Mouse (Mus musculus) lung, postnatal 0 days (tissue): ENCODE data around the gene Nr1h2. TPM values are rescaled to one million over a fixed set of nuclear protein-coding genes. Genes with fewer than 3 reads are reported as not detected.

ENCODE experiments used
- ATAC-seq: fragments of 200-750 bp; cut with Nextera tagmentation; 2 replicates; pipeline ENCODE4 v1.8.0; 2017; ENCODE audit warnings: moderate library complexity
- DNase-seq: peaks from one replicate; pipeline ENCODE4 v3.0.0-alpha.2; 2016; ENCODE audit warnings: low spot score
- H3K27ac ChIP-seq: fragments of 300-500 bp; sonication (generic); 2 replicates; pipeline ENCODE4 v1.5.1; 2014; ENCODE audit warnings: antibody characterized with exemption, mild to moderate bottlenecking, low read length, mixed read lengths
- H3K27me3 ChIP-seq: fragments of 300-500 bp; sonication (generic); replicated peaks from 2 replicates; pipeline ENCODE4 v1.6.1; 2014; ENCODE audit warnings: low read length, mixed read lengths; ENCODE audit not compliant: insufficient read depth
- H3K36me3 ChIP-seq: fragments of 300-500 bp; sonication (generic); 2 replicates; pipeline ENCODE4 v1.6.1; 2014; ENCODE audit warnings: low read length, mixed read lengths; ENCODE audit not compliant: insufficient read depth
- H3K4me1 ChIP-seq: fragments of 300-500 bp; sonication (generic); 2 replicates; pipeline ENCODE4 v1.6.1; 2014; ENCODE audit warnings: antibody characterized with exemption, low read depth, low read length, mixed read lengths; ENCODE audit not compliant: insufficient read depth
- H3K4me2 ChIP-seq: fragments of 300-500 bp; sonication (generic); replicated peaks from 2 replicates; pipeline ENCODE4 v1.6.1; 2014; ENCODE audit warnings: low read depth, mild to moderate bottlenecking, low read length, moderate library complexity, mixed read lengths
- H3K4me3 ChIP-seq: fragments of 300-500 bp; sonication (generic); 2 replicates; pipeline ENCODE4 v1.5.1; 2014; ENCODE audit warnings: low read depth, low read length
- H3K9ac ChIP-seq: fragments of 300-500 bp; sonication (generic); replicated peaks from 2 replicates; pipeline ENCODE4 v1.6.1; 2014; ENCODE audit warnings: low read depth, mild to moderate bottlenecking
- H3K9me3 ChIP-seq: fragments of 300-500 bp; sonication (generic); 2 replicates; pipeline ENCODE4 v1.6.1; 2016; ENCODE audit warnings: low read length, mixed read lengths
- CTCF ChIP-seq: IDR thresholded peaks from 2 replicates; pipeline ENCODE4 v1.5.1; 2016; ENCODE audit warnings: antibody characterized with exemption, mild to moderate bottlenecking
- EP300 ChIP-seq: IDR thresholded peaks from 2 replicates; pipeline ENCODE4 v1.6.1; 2016; ENCODE audit warnings: antibody characterized with exemption, mild to moderate bottlenecking, control low read depth
- WGBS: fragments of 180-500 bp; shearing (Covaris S2); extraction: QIAGEN DNeasy Blood & Tissue Kit; methylation state at CpG from one replicate; pipeline ENCODE4 v1.1.7; 2014; 5-methylcytosine and 5-hydroxymethylcytosine counted together
- polyA plus RNA-seq: library from polyadenylated mRNA; unstranded; fragments of >200 nt; fragmentation: Nextera tagmentation; extraction: Ambion mirVana; gene quantifications from 2 replicates; pipeline ENCODE4 v1.2.1, GENCODE M21; 2015

The Nr1h2 gene
- polyA plus RNA-seq, 1 experiment from 2014 or later, result 84.3 TPM

- DNase-seq (no peak), ATAC-seq (no peak)
- Histone ChIP-seq H3K9me3 (no peaks in the 10 kb centered on the region), H3K4me2 (no peak overlapping the region), H3K4me1 (no peaks in the 10 kb centered on the region; the same call in 1 of the 2 replicates), H3K27ac (no peak overlapping the region), H3K27me3 (no peaks in the 10 kb centered on the region), H3K36me3 (peaks cover 7% of the 10 kb centered on the region; the same call in 1 of the 2 replicates), H3K9ac (no peak overlapping the region), H3K4me3 (no peak overlapping the region)
- WGBS, result over 99% methylated on average over 3 of the region's 3 CpGs
- TF ChIP-seq CTCF (no peak), EP300 (no peak)
Measured at GRCm38 (mm10) chr7:44546274-44546673, 7.5 kb downstream of the Nr1h2 start.

GRCm38 (mm10) chr7:44543071-44543470 is 10.7 kb downstream of the Nr1h2 start:
- DNase-seq (no peak), ATAC-seq (no peak)
- H3K9ac ChIP-seq, result no peak overlapping the region
- H3K36me3 ChIP-seq, result 0 out of 2 replicates have a peak, but pooled peaks cover 7% of the 10 kb centered on the region
- no peaks in the 10 kb centered on the region for H3K27me3 ChIP-seq
- H3K9me3 ChIP-seq, result no peaks in the 10 kb centered on the region
- H3K4me1 ChIP-seq, result no peaks in the 10 kb centered on the region; the same call in 1 of the 2 replicates
- H3K27ac ChIP-seq, result no peak overlapping the region
- 81% methylated on average over 12 of the region's 12 CpGs for WGBS
- no peak overlapping the region for H3K4me2 ChIP-seq
- no peak overlapping the region for H3K4me3 ChIP-seq
- no peak for TF ChIP-seq EP300
- TF ChIP-seq CTCF, result no peak

GRCm38 (mm10) chr7:44542555-44542954 is 11.2 kb downstream of the Nr1h2 start:
- no peaks in the 10 kb centered on the region for H3K9me3 ChIP-seq
- 0 out of 2 replicates have a peak, but pooled peaks cover 7% of the 10 kb centered on the region for H3K36me3 ChIP-seq
- no peak for ATAC-seq
- H3K9ac ChIP-seq, result no peak overlapping the region
- H3K4me3 ChIP-seq, result no peak overlapping the region
- WGBS, result 92% methylated on average over 11 of the region's 11 CpGs
- no peaks in the 10 kb centered on the region for H3K4me1 ChIP-seq
- H3K4me2 ChIP-seq, result no peak overlapping the region
- H3K27ac ChIP-seq, result no peak overlapping the region
- H3K27me3 ChIP-seq, result no peaks in the 10 kb centered on the region
- TF ChIP-seq EP300 (no peak), CTCF (no peak)
- DNase-seq, result no peak

- Histone ChIP-seq H3K27ac (no peak overlapping the region), H3K27me3 (no peaks in the 10 kb centered on the region), H3K4me3 (no peak overlapping the region), H3K9me3 (no peaks in the 10 kb centered on the region), H3K9ac (no peak overlapping the region), H3K4me2 (no peak overlapping the region), H3K36me3 (0 out of 2 replicates have a peak, but pooled peaks cover 7% of the 10 kb centered on the region), H3K4me1 (no peaks in the 10 kb centered on the region)
- ATAC-seq (no peak), DNase-seq (no peak)
- 88% methylated on average over 41 of the region's 41 CpGs for WGBS
- no peak for TF ChIP-seq CTCF
- TF ChIP-seq EP300, result no peak
Measured at GRCm38 (mm10) chr7:44538756-44539624, 14.8 kb downstream of the Nr1h2 start.

GRCm38 (mm10) chr7:44537496-44537895 is 16.3 kb downstream of the Nr1h2 start:
- WGBS, result 93% methylated on average over 13 of the region's 13 CpGs
- TF ChIP-seq EP300, result no peak
- no peak for DNase-seq
- no peaks in the 10 kb centered on the region for H3K9me3 ChIP-seq
- no peak overlapping the region for H3K4me2 ChIP-seq
- H3K4me1 ChIP-seq, result no peaks in the 10 kb centered on the region
- no peak overlapping the region for H3K27ac ChIP-seq
- H3K36me3 ChIP-seq, result 0 out of 2 replicates have a peak, but pooled peaks cover 7% of the 10 kb centered on the region
- no peak overlapping the region for H3K9ac ChIP-seq
- no peak overlapping the region for H3K4me3 ChIP-seq
- no peak for ATAC-seq
- no peaks in the 10 kb centered on the region for H3K27me3 ChIP-seq

GRCm38 (mm10) chr7:44537009-44537408 is 16.7 kb downstream of the Nr1h2 start:
- Histone ChIP-seq H3K4me1 (no peaks in the 10 kb centered on the region), H3K9ac (no peak overlapping the region), H3K4me2 (no peak overlapping the region), H3K4me3 (no peak overlapping the region), H3K36me3 (0 out of 2 replicates have a peak, but pooled peaks cover 7% of the 10 kb centered on the region), H3K27me3 (no peaks in the 10 kb centered on the region), H3K27ac (no peak overlapping the region), H3K9me3 (no peaks in the 10 kb centered on the region)
- TF ChIP-seq CTCF (no peak), EP300 (no peak)
- WGBS, result 63% methylated on average over 7 of the region's 7 CpGs
- ATAC-seq (no peak), DNase-seq (no peak)
